Mouse (Mus musculus) olfactory bulb, adult 2 months (tissue): ENCODE measurements around the gene Chd5.

Experiments
- CTCF ChIP-seq: fragments of 200-500 bp; IDR thresholded peaks from 2 replicates; pipeline ENCODE4 v1.5.1; 2012; ENCODE audit warnings: low read depth, mild to moderate bottlenecking, low read length, moderate library complexity; ENCODE audit not compliant: insufficient read depth
- POLR2A ChIP-seq: fragments of 200-500 bp; IDR thresholded peaks from 2 replicates; pipeline ENCODE4 v1.6.1; 2012; ENCODE audit warnings: mild to moderate bottlenecking, low read depth, low read length, moderate library complexity; ENCODE audit not compliant: insufficient read depth

DNA sequence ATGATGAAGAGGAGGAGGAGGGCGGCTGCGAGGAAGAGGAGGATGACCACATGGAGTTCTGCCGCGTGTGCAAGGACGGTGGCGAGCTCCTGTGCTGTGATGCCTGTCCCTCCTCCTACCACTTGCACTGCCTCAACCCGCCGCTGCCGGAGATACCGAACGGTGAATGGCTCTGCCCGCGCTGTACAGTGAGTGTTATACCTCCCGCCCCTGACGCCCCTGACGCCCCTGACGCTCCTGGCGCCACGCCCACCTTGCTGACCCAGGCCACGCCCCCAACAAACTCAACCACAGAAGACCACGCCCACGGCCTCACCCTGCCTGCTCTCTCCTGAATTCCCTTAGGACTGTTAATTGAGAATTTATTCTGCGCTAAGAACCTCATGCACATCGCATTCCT lies 22.4 kb downstream of the Chd5 start:
- TF ChIP-seq CTCF, result no peak
- no peak for TF ChIP-seq POLR2A
